Mouse (Mus musculus) inflammation-experienced regulatory T-cells, adult 6 months (primary cell): ENCODE results near the gene Daam1. TPM values are rescaled to one million over a fixed set of nuclear protein-coding genes. Genes with fewer than 3 reads are reported as not detected.

Experiments
- ATAC-seq: one replicate; pipeline ENCODE4 v1.8.0; 2017
- polyA plus RNA-seq, 3 experiments: library from polyadenylated mRNA; unstranded; fragments of 100-300 nt; shearing (Covaris generic); gene quantifications; one replicate each; pipeline ENCODE4 v1.2.1; 2017

Gene Daam1
- polyA plus RNA-seq, 3 experiments from 2014 or later: 1.4 to 3.0 (median 1.6) TPM

GRCm38 (mm10) chr12:72009051-72009902 is 178.4 kb downstream of the Daam1 start:
- ATAC-seq: no peak

DNA sequence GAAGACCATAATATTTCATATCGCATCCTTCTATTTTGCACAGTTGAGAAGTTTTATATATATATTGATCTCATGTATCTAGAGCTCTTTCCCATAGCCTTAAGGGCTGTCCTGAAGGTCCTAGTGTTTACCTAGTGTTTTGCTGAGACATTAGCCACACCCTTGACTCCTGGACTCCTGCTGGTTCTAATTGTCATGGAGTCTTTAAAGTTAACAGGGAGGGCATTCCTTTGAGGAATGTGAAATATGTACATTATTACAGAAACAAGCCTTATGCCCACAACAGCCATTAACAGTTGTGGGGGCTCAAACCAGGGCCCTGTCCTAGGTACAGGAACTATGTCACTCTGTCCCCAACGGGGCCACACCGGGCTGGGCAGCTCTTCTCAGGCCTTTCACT is 180.5 kb downstream of the Daam1 start:
- no peak for ATAC-seq

DNA sequence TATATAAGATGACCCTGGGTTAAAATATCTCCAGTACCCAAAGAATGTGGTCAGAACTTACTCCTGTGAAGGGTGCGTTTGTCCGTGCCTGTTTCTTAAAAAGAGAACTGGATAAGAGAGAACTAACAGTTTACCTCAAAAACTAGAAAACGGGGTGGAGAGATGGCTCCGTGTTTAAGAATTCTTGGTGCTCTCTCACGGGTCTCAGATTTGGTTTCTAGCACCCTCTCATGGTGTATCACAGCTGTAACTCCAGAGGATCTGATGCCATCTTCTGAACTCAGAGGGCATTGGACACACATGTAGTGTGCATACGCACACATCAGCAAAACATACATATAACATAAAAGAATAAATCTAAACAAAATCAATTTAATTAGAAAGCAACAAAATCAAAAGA is 181.2 kb downstream of the Daam1 start:
- ATAC-seq: no peak

DNA sequence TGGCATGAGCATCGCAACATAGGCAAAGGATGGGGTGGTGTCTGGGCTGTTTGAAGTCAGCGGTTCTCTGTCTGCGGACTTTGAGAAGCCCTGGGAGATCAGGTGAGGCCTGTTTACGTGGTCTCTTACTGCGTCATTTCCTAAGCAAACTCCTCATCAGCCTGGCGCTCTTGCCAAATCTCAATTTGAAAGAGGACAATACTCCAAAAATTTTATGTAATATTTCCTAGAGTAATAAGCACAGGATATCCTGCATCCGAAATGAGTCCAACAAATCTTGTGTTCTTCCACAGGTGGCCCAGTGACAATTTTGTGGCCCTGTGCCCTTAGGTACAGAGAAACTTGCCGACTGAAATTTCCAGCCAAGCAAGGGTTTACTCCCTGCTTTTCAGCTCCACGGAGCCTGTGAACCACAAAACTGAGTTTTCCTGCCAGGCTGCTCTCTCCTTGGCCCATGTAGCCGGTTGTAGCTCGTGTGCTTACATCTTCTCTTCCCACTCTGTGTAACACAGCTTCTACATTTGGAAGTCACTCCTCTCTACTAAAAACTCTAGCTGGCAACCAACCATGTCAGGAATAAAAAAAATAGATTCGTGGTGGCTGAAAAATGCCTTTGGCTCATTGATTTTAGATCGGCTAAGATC is 183.0 kb downstream of the Daam1 start:
- ATAC-seq: no peak

DNA sequence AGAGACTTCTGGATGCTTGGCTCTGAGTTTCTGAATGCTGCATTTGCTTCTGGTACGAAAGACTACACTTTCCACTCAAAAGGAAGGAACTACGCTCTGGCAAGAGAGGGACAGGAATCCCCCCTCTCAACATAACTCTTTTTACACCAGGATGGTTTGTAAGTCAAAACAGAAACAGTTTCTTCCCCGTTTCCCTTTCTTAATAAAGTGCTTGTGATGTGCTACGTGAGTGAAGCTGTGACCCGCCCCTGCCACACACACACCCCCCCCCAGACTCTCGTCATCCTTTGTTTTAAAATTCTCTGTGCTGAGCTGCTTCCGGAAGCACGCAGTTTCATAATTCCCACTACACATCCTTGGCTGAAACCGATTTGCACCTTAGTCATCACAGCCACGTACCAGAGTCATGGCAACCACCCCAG is 183.5 kb downstream of the Daam1 start:
- peak; percentile 68 for ATAC-seq

DNA sequence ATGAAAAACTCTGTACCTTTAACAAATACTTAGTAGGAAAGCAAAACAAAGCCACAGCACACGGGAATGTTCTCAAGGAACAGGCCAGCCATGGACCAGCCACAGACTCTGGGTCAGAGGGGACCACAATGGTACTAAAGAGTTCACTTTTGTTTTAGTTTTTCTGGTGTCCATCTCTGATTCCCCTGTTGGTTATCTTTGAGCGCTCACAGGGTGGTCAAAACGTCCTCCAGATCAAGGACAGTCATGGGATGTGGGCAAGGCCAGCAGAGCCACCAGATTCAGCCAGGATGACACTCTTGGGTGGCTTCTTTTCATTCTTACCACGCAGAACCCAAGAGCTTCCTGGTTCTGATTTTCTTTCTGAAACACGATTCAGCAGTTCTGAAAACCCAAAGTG is 184.4 kb downstream of the Daam1 start:
- no peak for ATAC-seq

- ATAC-seq: no peak
Observed at GRCm38 (mm10) chr12:72020285-72020684, 189.4 kb downstream of the Daam1 start.

- no peak for ATAC-seq
Observed at GRCm38 (mm10) chr12:72021543-72021942, 190.7 kb downstream of the Daam1 start.

DNA sequence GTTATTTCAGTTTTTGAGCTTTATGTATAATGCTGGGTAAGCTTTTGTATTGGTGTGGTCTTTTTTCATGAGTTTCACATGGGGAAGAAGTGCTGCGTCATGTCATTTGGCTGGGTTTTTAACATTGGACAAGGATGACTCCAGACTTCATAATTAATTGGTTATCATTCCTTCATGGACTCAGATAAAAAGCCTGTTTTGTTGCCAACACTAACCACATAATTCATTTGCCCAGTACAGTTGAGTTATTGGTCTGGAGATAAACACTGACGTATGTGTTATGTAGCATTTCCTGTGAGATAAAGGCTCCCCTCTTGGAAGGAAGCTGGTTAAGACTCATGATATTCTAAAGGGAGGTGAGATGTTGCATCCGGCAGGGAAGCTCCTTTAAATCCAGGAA is 191.9 kb downstream of the Daam1 start:
- ATAC-seq: no peak

- ATAC-seq: no peak
Observed at GRCm38 (mm10) chr12:72023572-72023971, 192.7 kb downstream of the Daam1 start.

- ATAC-seq: no peak
Observed at GRCm38 (mm10) chr12:72025275-72025795, 194.5 kb downstream of the Daam1 start.

GRCm38 (mm10) chr12:72031171-72031570 is 200.3 kb downstream of the Daam1 start:
- ATAC-seq: no peak

GRCm38 (mm10) chr12:72031794-72032193 is 200.9 kb downstream of the Daam1 start:
- ATAC-seq: no peak

GRCm38 (mm10) chr12:72036097-72036661 is 205.3 kb downstream of the Daam1 start:
- ATAC-seq: no peak

DNA sequence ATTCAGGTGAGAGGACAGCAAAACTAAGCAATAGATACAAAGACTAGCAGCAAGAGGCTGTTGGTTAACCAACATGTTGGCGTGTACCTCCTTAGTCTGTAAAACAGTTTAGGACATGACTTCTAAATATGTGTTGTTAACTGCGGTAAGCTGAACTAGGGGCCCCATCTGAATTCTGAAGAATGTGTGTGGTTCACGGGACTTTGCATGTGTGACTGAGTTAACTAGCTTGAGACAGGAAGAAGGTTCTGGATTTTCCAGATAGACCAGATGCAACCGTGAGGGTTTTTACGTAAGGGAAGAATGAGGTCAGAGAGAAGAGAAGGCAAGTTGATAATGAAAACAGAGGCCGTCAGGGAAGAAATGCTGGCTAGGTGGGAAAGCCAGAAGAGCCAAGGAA is 206.2 kb downstream of the Daam1 start:
- ATAC-seq: no peak

DNA sequence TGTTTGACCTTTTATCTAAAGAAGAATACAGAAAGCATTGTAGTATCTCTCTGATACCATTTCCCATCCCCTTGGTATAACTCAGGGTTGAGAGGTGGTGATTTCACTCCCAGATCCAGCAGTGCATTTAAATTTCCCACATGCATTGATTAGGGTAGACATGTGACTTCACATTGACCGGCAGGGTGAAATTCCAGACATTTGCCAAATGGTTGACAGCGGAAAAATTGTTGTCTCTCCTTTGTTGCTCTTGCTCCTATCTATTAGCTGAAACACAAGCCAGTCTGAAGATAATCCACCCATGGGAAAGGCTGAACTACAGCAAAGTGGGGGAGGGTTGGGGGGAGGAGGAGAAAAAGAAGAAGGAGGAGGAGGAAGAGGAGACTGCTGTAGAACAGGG is 208.0 kb downstream of the Daam1 start:
- ATAC-seq: no peak

GRCm38 (mm10) chr12:72039501-72039900 is 208.6 kb downstream of the Daam1 start:
- no peak for ATAC-seq

DNA sequence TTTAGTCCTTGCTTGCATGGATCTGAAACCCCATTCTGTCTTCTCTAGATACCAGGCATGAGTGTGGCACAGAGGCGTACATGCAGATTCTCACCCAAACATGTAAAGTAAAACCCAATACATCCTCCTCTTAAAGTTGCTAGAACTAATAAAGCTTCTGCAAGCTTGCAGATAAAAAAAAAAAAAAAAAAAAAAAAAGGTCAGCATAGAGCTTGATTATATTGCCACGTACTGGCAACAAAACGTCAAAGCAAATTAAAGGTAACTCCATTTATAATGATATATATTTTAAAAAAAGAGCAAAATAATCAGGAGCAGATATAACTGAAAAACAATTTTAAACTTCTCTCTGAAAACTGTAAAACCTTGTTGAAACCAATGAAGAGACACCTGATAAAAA is 210.4 kb downstream of the Daam1 start:
- ATAC-seq: no peak

Other genes with a start within 250 kb of the Daam1 start
- gene Gpr135, start 240.0 kb downstream of the Daam1 start, polyA plus RNA-seq: not detected